Mouse (Mus musculus): Measurements from ENCODE around the gene Olfr90. TPM values are rescaled to one million over a fixed set of nuclear protein-coding genes. Genes with fewer than 3 reads are reported as not detected.

Gene Olfr90
- polyA plus RNA-seq, 1 experiment from 2014 or later, result not detected

DNA sequence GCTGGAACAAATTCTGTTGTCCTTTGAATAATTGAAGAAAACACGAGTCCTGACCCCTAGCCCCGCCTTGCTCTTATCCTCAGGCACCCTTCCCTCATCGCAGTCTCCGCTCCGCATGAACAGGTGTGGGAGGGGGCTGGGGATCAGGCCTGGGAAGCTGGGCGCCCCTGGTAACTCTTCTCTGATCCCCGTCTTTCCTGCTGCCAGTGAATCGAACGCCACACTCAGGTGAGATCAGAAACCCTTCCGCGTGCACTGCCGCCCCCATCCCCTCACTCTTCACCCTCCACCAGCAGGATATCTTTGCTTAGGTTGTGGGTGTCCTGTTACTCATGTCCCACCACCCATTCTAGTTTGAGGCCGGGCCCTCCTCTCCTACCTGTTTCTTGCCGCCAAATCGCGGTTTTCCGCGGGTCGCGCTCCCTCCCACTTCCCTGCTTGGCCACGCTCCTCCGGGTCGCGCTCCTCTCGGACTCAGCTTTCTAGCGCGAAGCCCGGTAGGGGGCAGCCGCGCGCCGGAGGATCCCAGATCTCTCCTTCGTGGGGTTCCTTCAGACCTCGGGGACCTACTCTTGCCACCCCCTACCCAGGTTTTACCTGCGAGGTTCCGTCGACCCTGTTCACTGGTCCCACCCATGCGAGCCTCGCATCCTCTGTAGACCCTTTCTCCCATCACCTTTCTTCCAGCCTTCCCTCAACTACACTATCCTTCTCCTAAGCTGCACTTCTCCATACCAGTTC lies 38.6 kb downstream of the Olfr90 start:
- Histone ChIP-seq H3K9ac (replicated peaks; ENCODE audit: low read depth, low read length) (peak overlapping the region; percentile 91), H3K4me2 (ENCODE audit: low read length) (peak overlapping the region; percentile 71), H3K27ac (ENCODE audit: low read length) (peak overlapping the region; percentile 51), H3K27me3 (replicated peaks; ENCODE audit: control insufficient read depth, insufficient read depth, low read length) (no peaks in the 10 kb centered on the region), H3K4me3 (replicated peaks; ENCODE audit: low read length) (peak overlapping the region; percentile 80), H3K4me1 (replicated peaks; ENCODE audit: control insufficient read depth, insufficient read depth, low read length) (peaks cover 57% of the 10 kb centered on the region), H3K9me3 (ENCODE audit: control insufficient read depth, low read length) (no peaks in the 10 kb centered on the region), H3K36me3 (ENCODE audit: control insufficient read depth, insufficient read depth) (peaks cover 2% of the 10 kb centered on the region; the same call in 1 of the 2 replicates)
- WGBS, result 3% methylated on average over 39 of the region's 39 CpGs
- peak; percentile 13 for ATAC-seq

DNA sequence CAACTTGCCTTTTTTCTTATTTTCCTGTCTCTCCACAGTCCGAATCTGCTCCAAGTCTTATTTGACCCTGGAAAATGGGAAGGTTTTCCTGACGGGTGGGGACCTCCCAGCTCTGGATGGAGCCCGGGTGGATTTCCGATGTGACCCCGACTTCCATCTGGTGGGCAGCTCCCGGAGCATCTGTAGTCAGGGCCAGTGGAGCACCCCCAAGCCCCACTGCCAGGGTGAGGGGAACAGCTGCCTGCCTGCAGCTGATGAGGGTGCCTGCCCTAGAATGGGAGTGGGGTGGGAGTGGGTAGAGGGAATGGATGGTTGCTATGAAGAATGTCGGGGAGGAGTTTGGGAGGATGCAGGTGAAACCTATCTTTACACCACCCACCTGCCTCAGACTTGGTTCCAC lies 39.9 kb downstream of the Olfr90 start:
- 50% methylated on average over 7 of the region's 7 CpGs for WGBS
- no peaks in the 10 kb centered on the region for H3K9me3 ChIP-seq (ENCODE audit: control insufficient read depth, low read length)
- ATAC-seq, result no peak
- peak overlapping the region; percentile 4; the same call in 1 of the 2 replicates for H3K4me3 ChIP-seq (replicated peaks; ENCODE audit: low read length)
- H3K27ac ChIP-seq (ENCODE audit: low read length), result no peak overlapping the region
- H3K36me3 ChIP-seq (ENCODE audit: control insufficient read depth, insufficient read depth), result no peaks in the 10 kb centered on the region
- H3K4me2 ChIP-seq (ENCODE audit: low read length), result peak overlapping the region; percentile 81
- H3K9ac ChIP-seq (replicated peaks; ENCODE audit: low read depth, low read length), result no peak overlapping the region
- peaks cover 56% of the 10 kb centered on the region for H3K4me1 ChIP-seq (replicated peaks; ENCODE audit: control insufficient read depth, insufficient read depth, low read length)
- no peaks in the 10 kb centered on the region for H3K27me3 ChIP-seq (replicated peaks; ENCODE audit: control insufficient read depth, insufficient read depth, low read length)

DNA sequence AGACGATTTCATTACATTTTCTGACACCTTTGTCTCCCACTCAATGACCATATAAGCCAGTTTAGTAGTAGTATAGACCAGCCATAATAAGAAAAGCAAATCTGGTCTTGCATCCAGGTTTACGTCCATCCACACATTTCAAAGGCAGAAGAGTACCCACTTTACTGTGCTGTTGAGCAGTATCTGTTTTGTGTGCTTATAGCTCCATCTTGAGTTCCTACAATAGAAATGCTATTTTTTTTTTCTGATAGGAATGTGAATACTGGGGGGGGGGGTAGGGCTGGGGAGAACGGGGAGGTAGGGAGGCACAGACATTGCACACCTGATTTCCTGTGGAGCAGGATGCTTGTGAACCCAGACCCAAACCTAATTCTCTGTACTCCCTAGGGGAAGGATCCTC lies 40.3 kb downstream of the Olfr90 start:
- Histone ChIP-seq H3K4me2 (ENCODE audit: low read length) (peak overlapping the region; percentile 81), H3K36me3 (ENCODE audit: control insufficient read depth, insufficient read depth) (no peaks in the 10 kb centered on the region), H3K4me3 (replicated peaks; ENCODE audit: low read length) (peak overlapping the region; percentile 4), H3K27ac (ENCODE audit: low read length) (no peak overlapping the region), H3K9ac (replicated peaks; ENCODE audit: low read depth, low read length) (no peak overlapping the region), H3K27me3 (replicated peaks; ENCODE audit: control insufficient read depth, insufficient read depth, low read length) (no peaks in the 10 kb centered on the region), H3K4me1 (replicated peaks; ENCODE audit: control insufficient read depth, insufficient read depth, low read length) (peaks cover 52% of the 10 kb centered on the region), H3K9me3 (ENCODE audit: control insufficient read depth, low read length) (no peaks in the 10 kb centered on the region)
- 28% methylated on average over 2 of the region's 3 CpGs for WGBS
- ATAC-seq, result no peak

DNA sequence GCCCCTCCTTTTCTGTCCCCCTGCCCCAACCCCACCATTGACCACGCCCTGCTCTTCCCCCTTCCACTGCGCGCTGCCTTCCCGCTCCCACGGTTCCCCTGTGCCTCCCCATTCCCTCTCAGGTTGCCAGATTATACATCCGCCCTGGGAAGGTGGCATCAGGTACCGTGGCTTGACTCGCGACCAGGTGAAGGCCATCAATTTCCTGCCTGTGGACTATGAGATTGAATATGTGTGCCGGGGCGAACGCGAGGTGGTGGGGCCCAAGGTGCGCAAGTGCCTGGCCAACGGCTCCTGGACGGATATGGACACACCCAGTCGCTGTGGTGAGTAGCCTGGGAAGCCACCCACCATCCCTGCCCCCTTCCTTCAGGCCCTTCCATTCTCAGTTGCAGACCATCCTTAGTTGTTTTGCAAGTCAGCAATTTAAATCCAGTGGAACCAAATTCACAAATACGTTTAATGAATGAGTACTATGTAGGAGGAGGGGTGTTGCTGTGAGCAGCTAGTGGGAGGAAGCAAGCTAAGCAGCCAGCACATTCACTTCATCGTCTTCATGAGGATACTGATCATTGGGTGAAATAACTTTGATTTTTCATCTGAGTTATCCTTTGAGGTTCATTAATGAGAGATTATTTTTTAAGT lies 40.8 kb downstream of the Olfr90 start:
- H3K9me3 ChIP-seq (ENCODE audit: control insufficient read depth, low read length), result no peaks in the 10 kb centered on the region
- H3K27ac ChIP-seq (ENCODE audit: low read length), result peak overlapping the region; percentile 94
- H3K4me1 ChIP-seq (replicated peaks; ENCODE audit: control insufficient read depth, insufficient read depth, low read length), result peaks cover 47% of the 10 kb centered on the region
- no peaks in the 10 kb centered on the region for H3K36me3 ChIP-seq (ENCODE audit: control insufficient read depth, insufficient read depth)
- H3K4me3 ChIP-seq (replicated peaks; ENCODE audit: low read length), result peak overlapping the region; percentile 89
- H3K27me3 ChIP-seq (replicated peaks; ENCODE audit: control insufficient read depth, insufficient read depth, low read length), result no peaks in the 10 kb centered on the region
- H3K9ac ChIP-seq (replicated peaks; ENCODE audit: low read depth, low read length), result peak overlapping the region; percentile 98
- no peak for ATAC-seq
- WGBS, result 17% methylated on average over 19 of the region's 19 CpGs
- H3K4me2 ChIP-seq (ENCODE audit: low read length), result peak overlapping the region; percentile 81

DNA sequence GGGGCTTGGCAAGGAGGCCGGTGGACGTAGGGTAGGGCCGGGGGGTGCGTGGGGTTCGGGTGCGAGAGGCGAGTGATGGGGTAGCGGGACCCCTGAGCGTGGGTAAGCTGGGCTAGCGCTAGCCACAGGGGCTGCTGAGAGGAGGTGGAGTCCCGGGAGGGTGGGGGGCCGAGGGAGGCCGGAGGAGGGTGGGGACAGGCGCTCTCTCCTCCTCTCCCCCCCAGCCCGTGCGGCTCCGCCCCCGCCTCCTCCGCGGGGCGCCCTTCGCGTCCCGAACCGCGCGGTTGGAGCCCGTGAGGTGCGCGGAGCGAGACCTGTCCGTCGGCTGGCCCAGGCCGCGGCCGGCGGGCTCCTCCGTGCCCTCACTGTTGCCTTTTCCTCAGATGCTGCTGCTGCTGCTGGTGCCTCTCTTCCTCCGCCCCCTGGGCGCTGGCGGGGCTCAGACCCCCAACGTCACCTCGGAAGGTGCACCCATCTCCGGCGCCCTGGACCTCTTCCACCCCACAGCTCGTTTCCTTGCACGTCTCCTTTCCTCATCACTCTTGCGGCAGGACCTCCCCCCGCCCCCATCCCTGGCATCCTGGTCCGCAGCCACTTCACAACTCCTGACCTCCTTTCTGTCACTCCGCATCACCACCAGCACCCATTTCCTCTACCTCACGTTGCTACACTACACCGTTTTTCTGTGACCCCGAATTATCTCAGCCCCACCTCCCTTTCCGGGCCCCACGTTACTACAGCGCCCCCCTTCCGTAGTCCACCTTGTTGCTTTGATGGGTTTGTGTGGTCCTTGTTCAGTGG lies 41.8 kb downstream of the Olfr90 start:
- H3K27ac ChIP-seq (ENCODE audit: low read length), result peak overlapping the region; percentile 94
- H3K9me3 ChIP-seq (ENCODE audit: control insufficient read depth, low read length), result no peaks in the 10 kb centered on the region
- H3K9ac ChIP-seq (replicated peaks; ENCODE audit: low read depth, low read length), result peak overlapping the region; percentile 98
- ATAC-seq, result peak; percentile 64
- peaks cover 38% of the 10 kb centered on the region for H3K4me1 ChIP-seq (replicated peaks; ENCODE audit: control insufficient read depth, insufficient read depth, low read length)
- no peaks in the 10 kb centered on the region for H3K36me3 ChIP-seq (ENCODE audit: control insufficient read depth, insufficient read depth)
- peak overlapping the region; percentile 89 for H3K4me3 ChIP-seq (replicated peaks; ENCODE audit: low read length)
- H3K27me3 ChIP-seq (replicated peaks; ENCODE audit: control insufficient read depth, insufficient read depth, low read length), result no peaks in the 10 kb centered on the region
- under 1% methylated on average over 53 of the region's 58 CpGs for WGBS
- H3K4me2 ChIP-seq (ENCODE audit: low read length), result peak overlapping the region; percentile 81

DNA sequence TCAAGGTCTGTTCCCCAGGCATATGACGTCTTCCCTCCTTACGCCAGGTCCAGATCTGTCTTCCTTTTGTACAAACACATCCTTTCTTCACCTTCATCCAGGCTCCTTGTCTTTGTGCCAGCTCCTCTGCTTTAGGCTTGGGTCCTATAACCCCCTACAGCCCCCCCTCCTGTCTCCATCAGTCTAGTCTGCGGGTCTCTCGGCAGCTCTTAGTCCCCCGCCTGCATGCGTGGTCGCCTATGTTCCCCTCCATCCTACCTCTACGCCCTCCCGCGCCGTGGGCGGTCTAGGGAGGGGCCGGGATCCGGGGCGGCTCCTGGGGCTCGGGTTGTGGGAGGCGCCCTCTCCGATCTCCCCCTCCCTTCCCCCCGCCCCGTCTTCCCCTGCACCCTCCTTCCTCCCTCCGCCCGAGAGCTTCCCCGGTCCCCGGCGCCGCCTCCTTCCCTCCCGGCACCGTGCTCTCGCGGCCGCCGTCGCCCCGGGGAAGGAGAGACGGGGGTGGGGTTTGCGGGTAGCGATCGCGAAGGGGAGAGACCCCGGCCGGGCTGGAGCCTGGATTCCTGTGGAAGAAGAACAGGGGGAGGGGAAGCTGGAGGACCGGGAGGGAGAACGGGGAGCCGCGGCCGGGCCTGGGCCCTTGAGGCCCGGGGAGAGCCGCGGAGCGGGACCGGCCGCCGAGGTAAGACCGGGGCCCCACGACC lies 42.5 kb downstream of the Olfr90 start, which contains the start of gene Gabbr1:
Gene Gabbr1 (plus strand): TSS at position 356 of the 701 bp plus-strand sequence.
- peak; percentile 79 for ATAC-seq
- peak within 1 kb of the TSS; percentile 81 for H3K4me2 ChIP-seq (ENCODE audit: low read length)
- peak within 1 kb of the TSS; percentile 98 for H3K9ac ChIP-seq (replicated peaks; ENCODE audit: low read depth, low read length)
- WGBS, result under 1% methylated on average over 44 of the region's 55 CpGs
- H3K4me3 ChIP-seq (replicated peaks; ENCODE audit: low read length), result peak within 1 kb of the TSS; percentile 89
- no peaks in the 10 kb centered on the region for H3K9me3 ChIP-seq (ENCODE audit: control insufficient read depth, low read length)
- H3K36me3 ChIP-seq (ENCODE audit: control insufficient read depth, insufficient read depth), result no peaks in the 10 kb centered on the region
- peak within 1 kb of the TSS; percentile 94 for H3K27ac ChIP-seq (ENCODE audit: low read length)
- no peaks in the 10 kb centered on the region for H3K27me3 ChIP-seq (replicated peaks; ENCODE audit: control insufficient read depth, insufficient read depth, low read length)
- peaks cover 33% of the 10 kb centered on the region for H3K4me1 ChIP-seq (replicated peaks; ENCODE audit: control insufficient read depth, insufficient read depth, low read length)

DNA sequence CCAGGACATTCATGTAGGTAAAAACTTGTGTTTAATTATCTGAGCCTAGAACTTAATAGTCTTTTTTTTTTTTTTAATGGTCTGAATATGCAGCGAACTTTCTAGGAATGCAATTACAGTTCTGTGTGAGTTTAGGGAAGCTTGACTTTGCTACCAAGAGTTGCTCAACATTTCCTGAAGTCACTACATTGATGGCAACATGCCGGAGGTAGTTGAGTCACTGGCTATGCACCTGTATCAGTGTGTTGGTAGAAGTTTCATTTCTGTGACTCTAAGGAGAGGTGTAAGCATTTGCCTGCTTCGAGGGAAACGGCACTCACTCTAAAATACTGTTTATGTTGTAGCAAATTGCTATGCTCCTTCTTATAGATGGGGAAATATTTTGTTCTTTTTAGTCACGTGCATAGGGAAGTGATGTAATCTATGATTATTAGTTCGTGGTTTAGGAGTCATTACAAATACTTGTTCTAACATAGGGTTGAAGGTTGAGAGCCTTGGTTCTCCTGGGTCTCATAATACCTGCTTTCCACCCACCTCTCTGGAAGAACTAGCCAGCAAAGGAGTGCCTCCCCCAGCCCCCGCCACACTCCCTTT lies 43.6 kb downstream of the Olfr90 start:
- Histone ChIP-seq H3K9ac (replicated peaks; ENCODE audit: low read depth, low read length) (peak overlapping the region; percentile 98), H3K27me3 (replicated peaks; ENCODE audit: control insufficient read depth, insufficient read depth, low read length) (no peaks in the 10 kb centered on the region), H3K4me2 (ENCODE audit: low read length) (peak overlapping the region; percentile 81), H3K4me1 (replicated peaks; ENCODE audit: control insufficient read depth, insufficient read depth, low read length) (peaks cover 28% of the 10 kb centered on the region), H3K4me3 (replicated peaks; ENCODE audit: low read length) (peak overlapping the region; percentile 89), H3K36me3 (ENCODE audit: control insufficient read depth, insufficient read depth) (no peaks in the 10 kb centered on the region), H3K9me3 (ENCODE audit: control insufficient read depth, low read length) (no peaks in the 10 kb centered on the region), H3K27ac (ENCODE audit: low read length) (peak overlapping the region; percentile 94)
- ATAC-seq, result no peak
- WGBS, result 70% methylated on average over 7 of the region's 7 CpGs

DNA sequence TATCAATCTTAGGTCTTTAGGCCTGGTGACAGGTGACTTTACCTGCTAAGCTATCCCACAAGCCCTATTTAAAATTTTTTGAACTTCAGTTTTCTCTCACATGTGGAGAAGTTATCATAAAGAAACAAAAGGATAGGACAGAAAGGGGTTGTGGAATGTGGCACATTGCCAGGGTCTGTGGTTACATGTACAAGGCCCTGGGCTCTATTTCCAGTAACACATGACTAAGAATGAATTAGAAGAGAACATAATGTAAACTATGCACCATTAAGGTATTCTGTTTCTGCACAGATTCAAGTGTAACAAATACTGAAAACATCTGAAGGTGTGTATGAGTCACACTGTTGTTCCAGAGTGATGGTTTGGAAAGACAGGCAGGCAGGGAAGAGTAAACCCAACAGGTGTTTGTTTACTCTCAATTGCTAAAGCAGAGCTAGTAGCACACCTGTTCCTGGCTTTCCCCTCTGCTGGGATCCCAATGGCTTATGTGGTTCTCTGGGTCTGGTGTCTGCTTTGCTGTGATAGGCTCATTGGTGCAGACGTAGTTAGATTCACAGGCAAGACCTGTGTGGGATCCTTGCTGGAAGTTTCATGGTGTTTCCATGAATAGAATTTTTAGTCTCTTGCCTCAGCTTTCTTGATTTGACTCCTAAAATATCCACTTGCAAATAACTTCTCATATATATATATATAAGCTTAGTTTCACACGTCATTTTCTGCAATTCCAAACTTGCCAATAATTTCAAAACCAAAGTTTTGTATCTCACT lies 49.0 kb downstream of the Olfr90 start:
- 72% methylated on average over 2 of the region's 2 CpGs for WGBS
- no peak overlapping the region for H3K9ac ChIP-seq (replicated peaks; ENCODE audit: low read depth, low read length)
- H3K9me3 ChIP-seq (ENCODE audit: control insufficient read depth, low read length), result no peaks in the 10 kb centered on the region
- no peaks in the 10 kb centered on the region for H3K27me3 ChIP-seq (replicated peaks; ENCODE audit: control insufficient read depth, insufficient read depth, low read length)
- H3K4me3 ChIP-seq (replicated peaks; ENCODE audit: low read length), result no peak overlapping the region
- ATAC-seq, result no peak
- no peaks in the 10 kb centered on the region for H3K4me1 ChIP-seq (replicated peaks; ENCODE audit: control insufficient read depth, insufficient read depth, low read length)
- no peaks in the 10 kb centered on the region for H3K36me3 ChIP-seq (ENCODE audit: control insufficient read depth, insufficient read depth)
- H3K27ac ChIP-seq (ENCODE audit: low read length), result no peak overlapping the region
- H3K4me2 ChIP-seq (ENCODE audit: low read length), result no peak overlapping the region
